Comparison of ENCODE assay signal across 12 mouse cellular contexts in the genomic region with DNA sequence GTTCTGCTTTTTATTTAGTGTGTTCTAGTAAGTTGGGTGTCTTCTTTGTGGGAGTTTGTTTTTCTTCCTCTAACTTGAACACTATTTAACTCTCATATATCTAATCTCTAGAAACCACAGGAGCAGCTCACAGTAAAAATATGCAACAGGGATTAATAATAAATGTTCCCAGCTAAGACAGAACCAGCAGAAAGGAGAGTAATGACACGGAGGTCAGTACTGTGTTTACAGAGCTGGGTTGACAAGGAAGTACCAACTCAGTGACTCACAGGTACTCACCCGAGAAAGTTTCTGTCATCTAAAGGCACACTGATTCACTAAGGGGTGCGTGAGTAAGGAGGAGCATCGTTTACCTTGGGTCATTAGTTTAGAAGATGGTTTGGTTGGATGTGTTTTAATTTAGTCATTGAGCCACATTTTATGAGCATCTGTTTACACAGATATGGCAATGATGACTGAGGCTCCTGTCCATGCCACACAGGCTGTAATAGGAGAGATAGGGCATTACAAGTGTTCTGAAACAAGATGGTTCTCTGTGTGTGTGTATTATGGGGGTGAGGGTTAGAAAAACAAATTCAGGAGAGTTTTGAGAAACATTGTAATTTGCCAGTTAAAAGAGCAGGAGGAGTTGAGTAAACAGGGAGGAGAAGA. TPM values are rescaled to one million over a fixed set of nuclear protein-coding genes. Genes with fewer than 3 reads are reported as not detected.
DNase-seq lines count a peak whose midpoint lies in the region; ATAC-seq and TF ChIP-seq lines count a peak whose summit lies in the region.
"Had no signal": no experiment of that assay in that cellular context is flagged by ENCODE, and none has a peak within 500 bp of the region (broad histone marks: within the 10 kb centered on the region; RNA-seq: fewer than 3 reads in every experiment).

No protein-coding gene starts in this region.

- TF ChIP-seq CTCF in kidney, postnatal 0 days (IDR thresholded peaks at IDR 0.05; ENCODE audit: low read depth): no peak
- no peak for TF ChIP-seq CTCF in liver, embryonic 14.5 days (IDR thresholded peaks at IDR 0.05; ENCODE audit: low read depth)
- no peak for TF ChIP-seq CTCF in layer of hippocampus, adult 2 months (conservative IDR thresholded peaks at IDR 0.05)

- no peaks in the 10 kb centered on the region; the same call in 1 of the 2 replicates for H3K4me1 ChIP-seq in kidney, postnatal 0 days (replicated peaks; ENCODE audit: insufficient read depth, low read length)
- H3K4me1 ChIP-seq in liver, embryonic 14.5 days (replicated peaks; ENCODE audit: control insufficient read depth in 2 of 2, insufficient read depth in 2 of 2, low read length in 1 of 2): peaks cover 16 to 21% of the 10 kb centered on the region in 2 experiments
- H3K4me1 ChIP-seq in stomach, embryonic 15.5 days: 0 out of 2 replicates have a peak, but pooled peaks cover 5% of the 10 kb centered on the region

- peak; percentile 70 for TF ChIP-seq EP300 in liver, embryonic 14.5 days (IDR thresholded peaks at IDR 0.05; ENCODE audit: low read depth)

- DNase-seq in kidney, postnatal 0 days (ENCODE audit: low spot score): peak; percentile 8
- no peak for DNase-seq in kidney, postnatal 14 days
- peak; percentile 37 for DNase-seq in c-Kit-negative CD71-positive TER-119-positive erythroid progenitor cells, embryonic 14.5 days (ENCODE audit: low read depth, low spot score)
- peak in 1 of 3 experiments; percentile 53 for DNase-seq in liver, embryonic 14.5 days (ENCODE audit: low read depth in 3 of 3, low spot score in 3 of 3)
- DNase-seq in layer of hippocampus, adult 2 months (ENCODE audit: low spot score in 2 of 2): no peak
- no peak for DNase-seq in embryo, embryonic 9.5 days (ENCODE audit: extremely low spot score)
- DNase-seq in frontal cortex, postnatal 25 days (ENCODE audit: low spot score in 2 of 2): no peak
- DNase-seq: cerebellum, adult 11 months; lung, embryonic 14.5 days; spleen, adult 18-20 months had no signal

- no peak overlapping the region for H3K27ac ChIP-seq in kidney, postnatal 0 days
- peak overlapping the region; percentile 60 for H3K27ac ChIP-seq in liver, embryonic 14.5 days
- H3K27ac ChIP-seq in stomach, embryonic 15.5 days: 0 out of 2 replicates have a peak overlapping the region, but pooled peaks have one; percentile 8
- H3K27ac ChIP-seq in layer of hippocampus, adult 2 months: no peak overlapping the region

- H3K9ac ChIP-seq in kidney, postnatal 0 days (ENCODE audit: low read depth, low read length): no peak overlapping the region
- no peak overlapping the region; the same call in 1 of the 2 replicates for H3K9ac ChIP-seq in liver, embryonic 14.5 days (replicated peaks)
- H3K9ac ChIP-seq in stomach, embryonic 15.5 days: no peak overlapping the region
- H3K9ac ChIP-seq: lung, embryonic 14.5 days had no signal

- no peak overlapping the region for H3K4me3 ChIP-seq in kidney, postnatal 0 days (replicated peaks; ENCODE audit: low read depth, low read length)
- H3K4me3 ChIP-seq in liver, embryonic 14.5 days (ENCODE audit: insufficient read depth in 1 of 2, low read depth in 2 of 2, low read length in 2 of 2): no peak overlapping the region
- H3K4me3 ChIP-seq in stomach, embryonic 15.5 days (replicated peaks): no peak overlapping the region
- H3K4me3 ChIP-seq in layer of hippocampus, adult 2 months: no peak overlapping the region

- H3K36me3 ChIP-seq in kidney, postnatal 0 days (ENCODE audit: insufficient read depth, low read length): no peaks in the 10 kb centered on the region
- H3K36me3 ChIP-seq in liver, embryonic 14.5 days (replicated peaks; ENCODE audit: control insufficient read depth, insufficient read depth, low read depth): no peaks in the 10 kb centered on the region; the same call in 1 of the 2 replicates
- no peaks in the 10 kb centered on the region for H3K36me3 ChIP-seq in stomach, embryonic 15.5 days

- H3K4me2 ChIP-seq in kidney, postnatal 0 days (ENCODE audit: low read length): no peak overlapping the region
- peak overlapping the region; percentile 40 for H3K4me2 ChIP-seq in liver, embryonic 14.5 days (ENCODE audit: low read depth)
- no peak overlapping the region for H3K4me2 ChIP-seq in stomach, embryonic 15.5 days
- H3K4me2 ChIP-seq: heart, embryonic 11.5 days; lung, embryonic 14.5 days had no signal

- no peaks in the 10 kb centered on the region for H3K27me3 ChIP-seq in kidney, postnatal 0 days (ENCODE audit: insufficient read depth, low read length)
- no peaks in the 10 kb centered on the region for H3K27me3 ChIP-seq in liver, embryonic 14.5 days (ENCODE audit: control insufficient read depth, insufficient read depth, low read length)
- no peaks in the 10 kb centered on the region for H3K27me3 ChIP-seq in stomach, embryonic 15.5 days (replicated peaks)

- no peak for ATAC-seq in kidney, postnatal 0 days (replicated peaks; ENCODE audit: low FRiP score, low read depth)
- ATAC-seq in liver, embryonic 14.5 days (ENCODE audit: insufficient read depth): peak; percentile 90
- ATAC-seq in stomach, embryonic 15.5 days (ENCODE audit: insufficient read depth, low FRiP score, low read depth): peak; percentile 78; the same call in 1 of the 2 replicates

- H3K9me3 ChIP-seq in kidney, postnatal 0 days (replicated peaks; ENCODE audit: low read length): no peaks in the 10 kb centered on the region
- H3K9me3 ChIP-seq in liver, embryonic 14.5 days (ENCODE audit: control insufficient read depth, low read length): no peaks in the 10 kb centered on the region
- H3K9me3 ChIP-seq in stomach, embryonic 15.5 days: no peaks in the 10 kb centered on the region

- WGBS in kidney, postnatal 0 days: 23% methylated on average over 4 of the region's 4 CpGs
- WGBS in liver, embryonic 14.5 days (ENCODE audit: insufficient replicate concordance): 41% methylated on average over 4 of the region's 4 CpGs
- WGBS in stomach, embryonic 15.5 days: 25% methylated on average over 4 of the region's 4 CpGs

RNA-seq across cellular contexts. Expression of gene Lcor, which starts 13.1 kb away (rescaled TPM):
- polyA plus RNA-seq in kidney, postnatal 0 days (2015; fragmentation: Nextera tagmentation; extraction: Ambion mirVana): 14.0 and 14.7 TPM in 2 replicates
- 0.90 and 1.1 TPM in 2 replicates for polyA plus RNA-seq in liver, embryonic 14.5 days (2012; rRNA removed)
- 5.2 and 5.6 TPM in 2 replicates for polyA plus RNA-seq in liver, embryonic 14.5 days (2014; fragmentation: Nextera tagmentation; extraction: Ambion mirVana)
- 19.4 and 22.9 TPM in 2 replicates for polyA plus RNA-seq in stomach, embryonic 15.5 days (2015; fragmentation: Nextera tagmentation; extraction: Ambion mirVana)
- total RNA-seq in layer of hippocampus, adult 2 months (2021): 10 to 100 TPM; 17.1 to 20.9 TPM

Comparison
In these comparisons a context has a peak if more than half of its experiments do, and no peak if none do; other contexts are left out.
1. DNase-seq: peak in kidney, postnatal 0 days (single experiment) and c-Kit-negative CD71-positive TER-119-positive erythroid progenitor cells, embryonic 14.5 days (single experiment); none in kidney, postnatal 14 days (single experiment), layer of hippocampus, adult 2 months (0 of 2), embryo, embryonic 9.5 days (single experiment) and frontal cortex, postnatal 25 days (0 of 2).
2. H3K27ac ChIP-seq: peak in liver, embryonic 14.5 days (single experiment) and stomach, embryonic 15.5 days (single experiment); none in kidney, postnatal 0 days (single experiment) and layer of hippocampus, adult 2 months (single experiment).